Mouse (Mus musculus) C2C12 (cell line): ENCODE results near the gene Wfikkn1.

Source experiments
- CEBPB ChIP-seq: IDR thresholded peaks from one replicate; pipeline ENCODE4 v1.6.1; 2011; ENCODE audit warnings: low read depth, mild to moderate bottlenecking, control low read depth, moderate library complexity
- CTCF ChIP-seq: IDR thresholded peaks from one replicate; pipeline ENCODE4 v1.5.1; 2011; ENCODE audit not compliant: control insufficient read depth, insufficient read depth, insufficient read length
- MAX ChIP-seq: IDR thresholded peaks from one replicate; pipeline ENCODE4 v1.6.1; 2011; ENCODE audit warnings: mild to moderate bottlenecking, control low read depth
- MYOD1 ChIP-seq: IDR thresholded peaks from one replicate; pipeline ENCODE4 v1.6.1; 2011; ENCODE audit warnings: low read depth; ENCODE audit not compliant: control insufficient read depth, insufficient read length
- USF1 ChIP-seq: IDR thresholded peaks from one replicate; pipeline ENCODE4 v1.6.1; 2011; ENCODE audit warnings: low read depth, mild to moderate bottlenecking, control low read depth, moderate library complexity

GRCm38 (mm10) chr17:25834595-25835222 lies 45.9 kb downstream of the Wfikkn1 start:
- TF ChIP-seq CTCF (no peak), MAX (no peak), CEBPB (no peak), MYOD1 (no peak), USF1 (no peak)
